Mouse (Mus musculus) spleen, postnatal 14 days (tissue): Measurements from ENCODE around the gene Bcl7a.

ENCODE experiments used
- DNase-seq, 2 experiments: peaks; one replicate each; pipeline ENCODE4 v3.0.0; 2021 to 2022; ENCODE audit warnings: low spot score in 2 of 2

Bcl7a gene

GRCm38 (mm10) chr5:123416566-123417518, 73.2 kb downstream of the Bcl7a start:
- DNase-seq, result no peak

- no peak for DNase-seq
Measured at GRCm38 (mm10) chr5:123423885-123424284, 80.3 kb downstream of the Bcl7a start.
